Mouse (Mus musculus): ENCODE data around the gene Plppr2. TPM values are rescaled to one million over a fixed set of nuclear protein-coding genes. Genes with fewer than 3 reads are reported as not detected.

Gene Plppr2
- total RNA-seq, 2 experiments from 2014 or later: 0.36 to 0.98 TPM

DNA sequence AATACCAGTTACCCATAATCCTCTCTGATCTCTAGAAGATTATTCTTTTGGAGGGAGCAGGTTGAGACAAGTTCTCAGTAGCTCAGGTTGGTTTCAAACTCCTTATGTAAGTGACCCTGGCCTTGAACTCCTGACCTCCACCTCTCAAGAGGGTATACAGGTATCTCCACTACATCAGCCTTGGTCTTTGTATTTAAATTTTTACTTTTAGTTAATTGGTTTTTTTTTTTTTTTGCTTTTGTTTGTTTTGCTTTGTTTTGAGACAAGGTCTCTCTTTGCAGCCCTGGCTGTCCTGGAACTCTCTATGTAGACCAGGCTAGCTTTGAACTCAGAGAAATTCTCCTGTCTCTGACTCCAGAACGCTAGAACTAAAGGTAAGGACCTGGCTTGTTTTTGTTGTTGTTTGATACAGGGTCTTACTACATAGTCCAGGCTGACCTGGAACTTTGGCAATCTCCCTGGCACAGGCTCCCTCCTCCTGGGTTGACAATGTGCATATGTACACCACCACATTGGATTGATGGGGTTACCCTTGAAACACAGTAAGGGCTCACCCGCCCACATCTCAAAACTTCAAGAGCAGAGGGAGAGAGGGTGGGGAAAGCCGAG is 13.2 kb upstream of the Plppr2 start:
- no peak for TF ChIP-seq CTCF (IDR thresholded peaks at IDR 0.05)
- Histone ChIP-seq H3K27ac (peak overlapping the region; percentile 76), H3K4me3 (no peak overlapping the region)
- DNase-seq: no peak
- intact Hi-C loops (cut with DNase I): no loop called here

DNA sequence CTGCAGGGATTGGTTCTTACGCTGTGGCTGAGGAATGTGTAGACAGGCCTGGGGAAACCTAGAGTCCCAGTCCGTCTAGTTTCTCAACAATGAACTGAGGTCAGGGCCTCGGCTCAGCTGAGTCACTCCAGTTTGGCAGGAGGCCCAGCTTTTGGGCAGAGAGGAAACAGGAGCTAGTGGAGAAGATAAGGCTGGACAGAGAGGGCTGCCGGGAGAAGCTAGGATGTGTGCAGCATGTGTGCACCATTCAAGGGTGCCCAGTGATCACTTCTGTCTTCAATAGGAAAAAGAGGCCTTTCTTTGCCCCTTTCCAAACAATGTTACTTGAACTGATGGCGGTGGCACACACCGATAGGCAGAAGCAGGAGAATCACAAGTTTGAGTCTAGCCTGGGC is 12.7 kb upstream of the Plppr2 start:
- TF ChIP-seq CTCF (IDR thresholded peaks at IDR 0.05): no peak
- intact Hi-C loops (cut with DNase I): no loop called here
- DNase-seq: peak; percentile 91
- Histone ChIP-seq H3K4me3 (no peak overlapping the region), H3K27ac (peak overlapping the region; percentile 76)

GRCm38 (mm10) chr9:21925034-21925433 is 11.8 kb upstream of the Plppr2 start:
- intact Hi-C loops (cut with DNase I): no loop called here

DNA sequence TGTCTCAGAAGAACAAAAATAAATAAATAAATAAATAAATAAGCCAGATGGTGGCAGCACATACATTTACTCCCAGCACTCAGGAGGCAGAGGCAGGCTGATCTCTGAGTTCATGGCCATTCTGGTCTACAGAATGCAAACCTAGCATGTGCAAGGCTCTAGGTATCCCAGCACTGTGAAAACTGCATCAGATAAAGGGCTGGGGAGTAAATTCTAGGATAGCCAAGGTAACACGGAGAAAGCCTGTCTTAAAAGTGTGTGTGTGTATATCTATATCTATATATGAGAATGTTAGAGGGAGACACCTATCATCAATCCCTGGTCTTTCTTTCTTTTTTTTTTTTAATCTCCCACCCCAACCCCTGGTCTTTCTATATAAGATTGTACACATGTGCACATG is 11.3 kb upstream of the Plppr2 start:
- no peak for TF ChIP-seq CTCF (IDR thresholded peaks at IDR 0.05)
- H3K4me3 ChIP-seq: no peak overlapping the region
- intact Hi-C loops (cut with DNase I): no loop called here
- no peak for DNase-seq
- H3K27ac ChIP-seq: no peak overlapping the region

More at GRCm38 (mm10) chr9:21925034-21925433, 11.8 kb upstream of the Plppr2 start:
- no peak for DNase-seq
- H3K27ac ChIP-seq: peak overlapping the region; percentile 76; the same call in 1 of the 2 replicates
- TF ChIP-seq CTCF (IDR thresholded peaks at IDR 0.05): no peak
- H3K4me3 ChIP-seq: no peak overlapping the region

DNA sequence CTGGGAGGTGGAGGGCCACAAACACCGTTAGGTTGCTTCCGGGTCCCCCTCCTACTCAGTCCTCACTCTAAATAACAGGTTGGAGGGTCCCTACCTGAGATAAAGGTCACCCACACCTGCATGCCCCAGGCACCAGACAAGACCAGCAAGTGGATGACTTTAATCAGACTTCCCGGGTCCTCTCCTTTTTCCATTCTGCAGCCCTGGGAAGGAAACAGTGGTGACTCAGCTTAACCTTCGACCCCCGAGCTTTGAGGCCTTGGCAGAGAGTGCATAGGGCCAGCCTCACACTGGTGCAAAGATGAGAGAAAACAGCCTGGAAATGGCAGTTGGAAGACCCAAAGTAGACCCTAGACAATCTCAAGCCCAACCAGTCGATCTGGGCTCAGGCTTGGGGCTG is 10.7 kb upstream of the Plppr2 start:
- TF ChIP-seq CTCF (IDR thresholded peaks at IDR 0.05): no peak
- intact Hi-C loops (cut with DNase I): no loop called here
- Histone ChIP-seq H3K4me3 (peak overlapping the region; percentile 74), H3K27ac (peak overlapping the region; percentile 83; the same call in 1 of the 2 replicates)
- DNase-seq: no peak

DNA sequence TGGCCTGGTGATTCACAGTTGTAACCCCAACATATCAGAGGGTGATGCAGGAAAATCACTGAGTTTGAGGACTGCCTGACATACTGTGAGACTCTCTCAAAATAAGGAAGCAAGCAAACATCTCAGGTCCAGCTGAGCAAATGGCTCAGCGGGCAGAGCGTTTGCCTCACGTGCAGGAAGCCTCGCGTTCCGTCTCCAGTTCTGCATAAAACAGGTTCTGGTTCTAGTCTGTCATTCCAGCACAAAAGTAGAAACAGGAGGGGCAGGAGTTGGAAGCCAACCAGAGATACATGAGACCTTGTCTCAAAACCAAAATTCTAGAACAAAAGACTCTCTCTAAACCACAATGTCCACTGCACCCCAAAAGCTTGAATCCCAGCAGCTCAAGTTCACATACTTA is 10.0 kb upstream of the Plppr2 start:
- intact Hi-C loops (cut with DNase I): loop anchor here (1.0 kb wide), 1 partner anchor 31 kb away; no protein-coding TSS in a partner anchor
- no peak for DNase-seq
- no peak for TF ChIP-seq CTCF (IDR thresholded peaks at IDR 0.05)
- peak overlapping the region; percentile 74 for H3K4me3 ChIP-seq
- peak overlapping the region; percentile 83 for H3K27ac ChIP-seq

GRCm38 (mm10) chr9:21927208-21927753 is 9.6 kb upstream of the Plppr2 start, which contains the start of the genes Ccdc159 and Tmem205:
Ccdc159 (plus strand) TSS chr9:21927471.
Tmem205 (minus strand) TSS chr9:21927556.
- Histone ChIP-seq H3K27ac (peak within 1 kb of the TSS; percentile 83), H3K4me3 (peak within 1 kb of the TSS; percentile 74)
- no peak for TF ChIP-seq CTCF (IDR thresholded peaks at IDR 0.05)
- peak; percentile 94 for DNase-seq
- intact Hi-C loops (cut with DNase I): loop anchor here (1.0 kb wide), 1 partner anchor 30 kb away; no protein-coding TSS in a partner anchor

DNA sequence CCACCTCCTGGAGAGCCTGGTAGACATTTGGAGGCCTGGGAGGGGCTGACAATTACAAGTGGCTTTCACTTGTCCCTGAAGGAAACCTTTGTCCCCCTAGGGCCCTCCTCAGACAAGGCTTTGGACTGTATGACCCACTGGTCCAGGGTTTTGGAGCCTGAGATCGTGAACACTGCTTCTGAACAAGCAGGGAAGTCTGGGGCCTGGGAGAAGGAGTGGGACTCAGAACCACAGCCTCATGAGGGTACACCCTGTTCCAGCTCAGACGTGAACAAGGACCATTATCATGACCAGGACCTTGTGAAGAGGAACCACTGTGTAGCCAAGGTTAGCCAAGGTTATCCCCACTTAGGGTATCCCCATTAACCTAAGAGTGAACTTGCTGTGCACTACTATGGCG is 7.6 kb upstream of the Plppr2 start:
- intact Hi-C loops (cut with DNase I): no loop called here
- Histone ChIP-seq H3K27ac (no peak overlapping the region), H3K4me3 (no peak overlapping the region)
- no peak for TF ChIP-seq CTCF (IDR thresholded peaks at IDR 0.05)
- DNase-seq: no peak

GRCm38 (mm10) chr9:21932006-21932405 is 4.8 kb upstream of the Plppr2 start:
- no peak overlapping the region for H3K4me3 ChIP-seq
- intact Hi-C loops (cut with DNase I): no loop called here
- TF ChIP-seq CTCF (IDR thresholded peaks at IDR 0.05): no peak
- H3K27ac ChIP-seq: no peak overlapping the region
- no peak for DNase-seq

DNA sequence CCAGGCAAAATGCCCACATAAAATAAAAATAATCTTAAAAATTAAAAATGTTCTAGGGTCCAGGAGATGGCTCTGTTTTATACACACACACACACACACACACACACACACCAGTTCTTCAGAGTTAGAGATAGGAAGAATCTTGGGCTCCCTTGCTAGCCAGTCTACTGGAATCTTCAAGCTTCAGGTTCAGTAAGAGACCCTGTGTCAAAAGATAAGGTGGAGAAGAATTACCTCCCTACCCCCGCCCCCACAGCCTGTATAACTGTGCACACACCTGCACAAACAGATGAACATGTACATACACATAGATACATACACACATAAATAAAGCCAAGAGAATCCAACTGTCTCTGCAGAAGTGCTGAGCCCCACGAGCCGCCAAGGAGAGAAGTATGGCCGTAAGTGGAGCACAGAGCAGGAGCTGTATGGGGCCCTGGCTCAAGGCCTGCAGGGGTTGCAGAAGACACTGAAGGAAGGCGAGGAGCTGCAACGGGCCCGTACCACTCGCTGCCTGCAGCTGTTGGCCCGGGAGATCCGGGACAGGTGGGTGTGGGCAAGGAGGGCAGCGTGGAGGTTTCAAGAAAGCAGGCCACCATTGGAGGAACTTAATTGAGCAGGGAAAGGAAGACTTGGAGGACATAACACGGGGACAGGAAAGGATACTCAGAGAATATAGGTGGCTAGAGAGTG is 4.2 kb upstream of the Plppr2 start:
- intact Hi-C loops (cut with DNase I): no loop called here
- TF ChIP-seq CTCF (IDR thresholded peaks at IDR 0.05): no peak
- no peak overlapping the region for H3K27ac ChIP-seq
- no peak for DNase-seq
- no peak overlapping the region for H3K4me3 ChIP-seq

DNA sequence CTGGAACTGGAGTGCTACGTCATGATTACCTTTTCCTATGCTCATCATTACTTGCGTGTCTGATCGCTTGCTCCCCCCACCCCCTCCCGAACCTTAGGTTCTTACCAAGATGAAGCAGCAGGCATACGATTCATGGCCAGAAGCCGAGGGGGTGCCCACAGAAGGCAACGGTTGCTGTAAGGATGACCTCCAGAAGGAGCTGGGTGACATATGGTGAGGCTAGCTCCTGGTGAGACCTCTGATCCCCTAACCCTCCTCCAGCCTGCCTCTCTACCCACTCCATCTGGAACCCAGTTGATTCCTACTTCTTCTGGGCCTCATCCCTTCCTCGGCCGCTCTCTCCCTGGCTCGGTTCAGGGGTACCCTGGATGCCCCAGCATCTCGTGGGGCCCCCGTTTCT is 2.8 kb upstream of the Plppr2 start:
- no peak overlapping the region for H3K4me3 ChIP-seq
- no peak for TF ChIP-seq CTCF (IDR thresholded peaks at IDR 0.05)
- DNase-seq: no peak
- no peak overlapping the region for H3K27ac ChIP-seq
- intact Hi-C loops (cut with DNase I): no loop called here

DNA sequence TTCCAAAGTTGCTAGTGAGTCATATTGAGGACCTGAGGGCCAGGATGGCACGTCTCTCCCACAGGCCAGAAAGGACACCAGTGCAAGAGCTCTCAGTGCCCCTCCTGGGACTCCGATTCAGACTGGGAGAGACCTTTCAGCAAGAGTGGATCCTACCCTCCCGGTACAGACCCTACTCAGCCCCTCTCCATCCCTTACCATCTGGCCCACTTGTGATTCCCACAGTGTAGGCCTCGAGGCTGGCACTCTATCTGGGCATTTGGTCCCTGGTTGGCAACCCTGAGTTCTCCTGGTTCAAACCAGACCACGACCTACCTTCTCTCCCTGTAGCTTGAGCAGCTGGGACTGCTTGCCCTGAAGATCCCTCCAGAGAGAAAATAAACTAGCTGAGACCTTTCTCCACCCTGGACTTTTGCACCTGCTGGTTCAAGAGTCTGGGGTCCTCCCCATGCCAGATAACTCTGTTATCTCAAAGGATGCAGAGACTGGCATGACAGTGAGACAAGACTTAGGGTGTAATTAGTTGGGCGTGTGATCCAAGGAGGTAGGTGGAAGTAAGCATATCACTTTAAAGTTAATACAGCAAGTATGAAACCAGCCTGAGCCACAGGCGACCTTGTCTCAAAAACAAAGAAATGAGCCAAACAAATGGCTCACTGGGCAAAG is 1.2 kb upstream of the Plppr2 start:
- no peak overlapping the region for H3K4me3 ChIP-seq
- intact Hi-C loops (cut with DNase I): no loop called here
- DNase-seq: no peak
- no peak for TF ChIP-seq CTCF (IDR thresholded peaks at IDR 0.05)
- H3K27ac ChIP-seq: no peak overlapping the region

GRCm38 (mm10) chr9:21937711-21938175 is 910 bp downstream of the Plppr2 start:
- Histone ChIP-seq H3K4me3 (no peak overlapping the region), H3K27ac (no peak overlapping the region)
- intact Hi-C loops (cut with DNase I): no loop called here
- TF ChIP-seq CTCF (IDR thresholded peaks at IDR 0.05): no peak
- no peak for DNase-seq
